Mouse (Mus musculus) thymus, adult 18-20 months (tissue): ENCODE results near the gene Cpeb1.
"Not testable (repeated sequence)": the region's sequence is repeated elsewhere in the genome, so short reads cannot be mapped to it uniquely, and the experiment has no call there.

ENCODE experiments used
- DNase-seq, 2 experiments: peaks; one replicate each; pipeline ENCODE4 v3.0.0; 2022; ENCODE audit warnings: mixed read lengths in 2 of 2

Gene Cpeb1

DNA sequence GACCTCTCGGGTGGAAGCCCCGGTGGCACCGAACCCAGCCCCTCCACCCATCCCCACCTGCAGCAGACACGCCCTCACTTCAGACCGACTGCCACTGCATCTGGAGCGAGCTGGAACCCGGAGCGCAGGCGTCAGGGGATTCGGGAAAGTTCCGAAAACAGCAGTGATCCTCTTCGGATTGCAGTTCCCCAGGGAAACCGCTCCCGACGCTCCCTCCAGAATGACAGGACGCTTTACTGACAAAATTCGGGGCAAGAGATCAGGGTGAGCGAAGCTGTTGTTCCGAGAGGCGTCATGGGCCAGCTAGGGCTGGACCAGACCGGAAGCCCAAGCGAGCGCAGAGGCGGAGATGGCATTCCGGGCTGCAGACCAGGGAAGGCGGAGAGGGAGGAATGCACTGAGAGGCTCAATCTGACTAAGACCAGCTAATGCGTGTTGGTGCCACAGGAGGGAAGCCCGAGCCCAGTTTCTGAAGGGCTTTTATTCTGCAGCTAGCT lies at the start of gene Cpeb1:
Gene Cpeb1 (minus strand): TSS at position 311 of the 497 bp plus-strand sequence.
- DNase-seq, result no peak

DNA sequence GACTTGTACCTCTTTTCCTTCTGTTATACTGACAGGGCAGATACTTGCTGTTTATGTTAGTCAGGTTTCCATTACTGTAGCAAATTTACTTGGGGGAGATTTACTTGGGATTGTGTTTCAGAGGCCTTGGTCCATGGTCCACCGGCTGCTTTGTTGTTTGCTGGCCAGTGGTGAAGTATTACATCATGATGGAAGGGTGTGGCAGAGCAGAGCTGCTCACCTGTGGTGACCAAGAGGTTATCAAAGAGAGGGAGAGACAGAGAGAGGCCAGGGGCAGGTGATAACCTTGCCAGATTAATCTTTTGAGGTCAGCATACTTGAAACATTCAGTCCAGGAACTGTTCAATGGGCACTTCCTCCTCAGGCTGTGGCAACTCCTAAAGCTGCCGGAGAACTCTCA lies 45.8 kb upstream of the Cpeb1 start:
- no peak for DNase-seq

DNA sequence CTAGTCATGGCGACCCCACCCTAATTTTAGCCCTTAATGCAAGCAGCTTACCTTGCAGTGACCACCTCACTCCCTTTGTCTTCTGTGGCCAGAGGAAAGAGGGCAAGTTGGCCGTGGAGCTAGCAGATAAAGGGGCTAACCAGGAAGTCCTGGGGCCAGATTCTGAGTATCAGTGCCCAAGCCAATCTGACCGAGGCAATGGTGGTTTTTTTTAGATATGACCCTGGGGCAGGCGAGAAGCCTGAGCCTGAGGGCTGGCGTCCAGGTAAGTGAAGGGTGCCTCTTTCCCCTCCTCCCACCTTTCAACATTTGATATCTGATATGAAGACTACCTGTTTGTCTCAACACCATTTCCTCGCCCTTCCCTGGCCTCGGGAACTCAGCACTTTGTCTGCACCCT lies 42.9 kb upstream of the Cpeb1 start, which contains the start of gene BC048679:
Gene BC048679 (minus strand): TSS at position 101 of the 400 bp plus-strand sequence.
- DNase-seq, result no peak

DNA sequence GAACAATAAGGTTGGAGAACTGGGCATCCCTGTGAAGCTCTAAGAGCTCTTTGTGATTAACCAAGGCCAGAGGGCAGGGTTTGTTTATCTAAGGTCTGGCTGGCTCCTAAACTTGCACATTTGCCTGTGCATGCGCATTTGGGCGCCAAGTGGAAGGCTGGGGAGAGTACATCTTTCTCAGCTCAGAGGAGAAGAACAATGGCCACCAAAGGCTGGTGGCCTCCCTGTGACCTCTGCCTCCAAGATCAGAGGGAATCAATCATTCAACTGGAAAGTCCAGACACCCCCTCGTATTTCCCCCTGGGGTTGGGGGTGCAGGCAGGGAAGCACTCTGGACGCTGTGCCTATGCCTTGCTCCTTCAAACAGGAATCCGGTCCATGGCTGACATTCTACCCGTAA lies 41.9 kb upstream of the Cpeb1 start:
- no peak for DNase-seq

DNA sequence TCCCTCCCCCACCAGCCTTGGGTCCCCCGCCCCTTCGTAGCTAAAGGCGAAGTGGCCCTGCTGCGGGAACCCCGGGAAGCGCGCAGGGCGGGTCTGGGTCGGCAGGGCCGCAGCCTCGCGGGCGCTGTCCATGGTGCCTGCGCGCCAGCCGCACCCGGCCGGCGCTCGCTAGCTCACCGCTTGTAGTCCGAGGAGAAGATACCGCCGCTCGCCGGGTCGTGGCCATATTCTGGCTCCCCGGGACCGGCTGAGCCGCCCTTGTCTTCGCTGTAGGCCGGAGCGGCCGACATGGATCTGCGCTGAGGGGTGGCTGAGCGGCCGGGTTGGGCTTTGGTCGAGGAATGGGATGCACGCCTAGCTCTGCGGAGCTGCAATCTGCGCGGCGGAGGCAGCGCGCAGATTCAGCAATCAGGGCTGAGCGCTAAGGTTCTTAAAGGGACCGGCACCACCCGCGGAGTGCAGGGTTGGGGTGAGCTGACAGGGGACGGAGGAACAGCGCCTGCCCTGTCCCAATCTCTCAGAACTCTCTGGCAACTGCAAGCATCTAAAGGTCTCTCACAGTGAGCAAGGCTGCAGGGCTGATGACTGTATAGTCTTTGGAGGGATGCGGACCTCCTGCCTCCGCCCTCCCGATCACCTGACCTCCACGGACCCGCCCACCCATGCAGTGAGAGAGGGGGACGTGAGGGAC lies 38.2 kb upstream of the Cpeb1 start, which contains the start of gene Ap3b2:
Gene Ap3b2 (minus strand): TSS at position 595 of the 691 bp plus-strand sequence.
- peak in 1 of 2 experiments; percentile 13 for DNase-seq

DNA sequence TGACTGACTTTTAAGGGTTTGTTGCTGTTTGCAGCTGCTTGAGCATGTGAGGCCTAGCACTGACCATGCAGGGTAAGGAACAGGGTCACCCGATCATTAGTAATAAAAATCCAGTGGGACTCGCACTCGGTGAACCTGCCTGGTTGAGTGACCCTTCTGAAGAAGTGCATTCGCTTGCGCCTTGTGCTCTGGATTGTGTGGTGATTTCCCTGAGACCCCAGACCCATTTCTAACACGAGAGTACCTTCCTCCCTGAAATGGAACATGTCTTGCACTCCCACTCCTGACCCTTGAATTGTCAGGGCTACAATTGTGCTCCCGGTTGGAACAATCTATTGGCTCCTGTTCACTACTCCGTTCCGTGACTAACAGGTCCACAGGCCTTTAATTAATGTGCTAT lies 37.4 kb upstream of the Cpeb1 start:
- no peak for DNase-seq

DNA sequence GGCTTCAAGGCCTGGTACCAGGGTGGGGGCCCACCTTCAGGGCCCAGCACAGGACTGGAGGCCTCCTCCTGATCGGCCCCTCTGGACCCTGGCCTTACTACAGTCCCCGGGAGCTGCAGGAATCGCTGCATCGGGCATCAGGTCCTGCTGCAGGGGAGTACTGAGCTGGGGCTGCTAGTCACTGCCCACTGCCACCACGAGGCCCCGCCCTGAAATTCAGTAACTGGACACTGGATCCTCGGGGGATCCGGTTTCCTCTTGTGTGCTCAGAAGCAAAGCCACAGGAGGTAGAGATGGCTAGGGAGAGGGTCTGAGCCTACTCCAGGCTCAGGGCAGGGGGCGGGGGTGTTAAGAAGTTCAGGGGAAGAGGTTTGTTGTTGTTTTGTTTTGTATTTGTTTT lies 34.4 kb upstream of the Cpeb1 start:
- DNase-seq, result no peak

DNA sequence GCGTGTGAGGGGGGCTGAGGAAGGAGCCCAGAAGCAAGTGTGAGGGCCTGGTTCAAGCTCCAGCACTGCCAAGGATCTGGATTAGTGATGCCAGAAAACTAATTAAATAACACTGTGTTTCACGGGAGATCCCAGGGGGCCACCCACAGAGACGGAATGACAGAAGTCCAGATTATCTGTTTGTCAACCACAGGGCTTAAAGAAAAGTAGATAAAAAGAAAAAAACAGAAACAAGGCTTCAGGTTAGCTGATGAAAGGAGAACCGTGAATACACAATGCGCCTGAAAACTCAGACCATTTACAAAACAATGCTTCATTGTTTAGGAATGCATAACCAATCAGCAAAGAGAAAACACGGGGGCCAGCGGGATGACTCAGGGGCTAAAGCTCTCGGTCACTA lies 25.5 kb upstream of the Cpeb1 start:
- DNase-seq, result no peak

DNA sequence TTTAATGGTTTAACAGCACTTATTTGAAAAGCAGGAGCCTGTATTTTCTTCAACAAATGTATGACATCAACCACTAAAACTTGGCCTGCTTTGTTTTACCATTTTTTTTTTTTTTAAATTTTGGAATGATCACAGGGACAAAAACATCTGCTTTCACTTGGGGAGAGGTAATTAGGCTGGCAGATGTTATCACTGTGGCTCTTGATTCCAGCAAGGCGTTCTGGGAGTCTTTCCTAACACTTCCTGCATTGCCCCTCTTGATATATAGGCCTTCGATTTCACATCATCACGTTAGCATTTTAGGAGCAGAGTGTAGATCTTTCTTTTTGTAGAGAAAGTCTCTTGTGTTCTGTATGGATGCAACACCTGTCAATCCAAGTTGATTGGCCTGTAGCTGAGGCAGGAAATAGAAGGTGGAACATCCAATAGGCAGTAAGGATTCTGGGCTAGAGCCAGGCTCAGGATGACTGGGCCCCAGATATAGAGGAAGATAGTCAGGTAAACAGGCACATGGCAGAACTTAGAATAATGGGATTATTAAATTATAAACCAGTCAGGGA lies 24.3 kb upstream of the Cpeb1 start:
- no peak for DNase-seq

DNA sequence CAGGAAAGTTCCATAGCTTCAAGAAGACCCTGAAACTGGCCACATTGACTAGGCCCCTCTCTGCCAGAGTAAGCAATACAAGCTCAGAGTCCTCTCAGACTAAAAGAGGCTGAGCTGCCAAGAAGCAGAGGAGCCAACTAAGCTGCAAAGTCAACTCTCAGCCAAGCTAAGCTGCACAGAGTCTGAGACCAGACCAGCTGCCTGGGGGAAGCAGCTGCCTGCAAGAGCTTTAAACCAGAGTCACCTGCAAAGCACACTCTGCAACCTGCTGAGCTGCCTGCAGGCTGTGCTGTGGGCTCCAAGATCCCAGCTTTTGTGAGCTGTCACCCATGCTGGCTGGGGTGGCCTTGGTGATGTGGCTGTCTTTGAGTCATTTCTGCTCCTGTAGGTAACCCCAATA lies 23.0 kb upstream of the Cpeb1 start:
- DNase-seq, result not testable (repeated sequence)

DNA sequence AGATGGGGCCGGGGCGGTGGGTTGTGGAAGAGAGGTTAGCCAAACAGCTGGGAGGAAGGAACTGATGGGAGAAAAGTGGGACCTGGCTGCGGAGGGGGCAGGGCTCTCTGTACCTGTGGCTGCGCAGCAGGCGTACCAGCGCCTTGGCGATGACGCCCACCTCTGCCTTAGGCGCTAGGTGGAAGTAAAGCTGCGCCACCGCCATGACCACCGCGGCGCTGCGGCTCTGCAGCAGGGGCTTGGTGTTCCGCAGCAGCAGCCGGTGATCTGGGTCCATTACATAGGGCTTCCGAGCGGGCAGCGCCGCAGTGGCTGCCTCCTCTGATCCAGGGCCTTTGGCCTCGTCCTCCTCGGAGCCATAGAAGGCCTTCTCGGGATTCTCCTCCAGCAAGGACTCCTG lies 21.6 kb upstream of the Cpeb1 start:
- no peak for DNase-seq

DNA sequence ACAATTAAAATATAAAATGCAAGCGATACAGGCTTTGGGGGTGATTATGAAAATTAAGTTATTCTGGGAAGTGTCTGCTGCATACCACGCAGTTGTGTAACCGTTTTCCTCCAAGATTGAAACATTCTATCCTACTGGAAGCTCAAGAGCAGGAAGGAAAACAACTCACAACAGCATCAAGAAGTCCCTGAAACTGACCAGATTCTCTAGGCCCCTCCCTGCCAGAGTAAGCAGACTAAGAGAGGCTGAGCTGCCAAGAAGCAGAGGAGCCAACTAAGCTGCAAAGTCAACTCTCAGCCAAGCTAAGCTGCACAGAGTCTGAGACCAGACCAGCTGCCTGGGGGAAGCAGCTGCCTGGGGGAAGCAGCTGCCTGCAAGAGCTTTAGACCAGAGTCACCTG lies 20.0 kb upstream of the Cpeb1 start:
- DNase-seq, result no peak

DNA sequence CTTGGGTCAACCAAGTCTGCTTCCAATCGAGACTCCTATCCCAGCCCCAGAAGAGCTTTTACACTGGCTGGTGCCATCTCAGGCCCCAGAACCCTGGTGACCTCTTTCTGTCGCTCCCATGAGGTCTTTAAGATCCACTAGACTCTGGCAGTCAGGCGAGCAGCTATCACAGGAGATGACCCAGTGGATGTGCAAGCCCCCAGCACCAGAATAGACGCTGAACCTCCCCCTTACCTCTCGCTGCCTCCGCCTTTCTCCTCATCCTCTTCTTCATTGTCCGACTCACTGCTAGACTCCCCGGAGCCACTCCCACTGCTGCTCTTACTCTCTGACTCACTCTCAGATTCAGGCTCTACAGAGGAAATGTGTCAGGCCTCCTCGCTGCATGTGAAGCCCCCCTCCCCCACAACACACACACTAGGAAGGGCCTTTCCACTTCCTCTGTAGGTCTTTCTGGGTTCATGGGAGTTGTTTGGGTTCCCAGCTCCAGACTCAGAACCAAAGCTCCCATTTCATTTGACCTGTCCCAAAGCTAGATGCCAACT lies 9.7 kb upstream of the Cpeb1 start:
- DNase-seq, result no peak

DNA sequence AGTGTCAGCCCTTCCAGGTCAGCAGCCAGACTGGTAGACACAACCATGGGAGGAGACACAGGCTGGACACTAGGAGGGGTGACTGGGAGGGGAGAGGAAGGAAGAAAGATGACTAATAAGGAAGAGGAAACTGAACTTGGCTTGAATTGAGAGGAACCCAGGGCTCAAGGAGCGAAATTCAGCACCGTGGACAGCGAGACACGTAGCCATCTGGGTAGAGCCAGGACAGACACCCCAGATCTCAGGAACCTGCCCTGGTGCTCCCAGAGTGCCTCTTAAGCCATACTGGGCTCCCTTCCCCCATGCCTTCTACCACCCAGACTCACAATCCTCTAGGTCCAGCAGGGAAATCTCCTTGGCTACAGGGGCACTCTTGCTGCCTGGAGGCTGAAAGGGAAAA lies 8.9 kb upstream of the Cpeb1 start:
- no peak for DNase-seq

DNA sequence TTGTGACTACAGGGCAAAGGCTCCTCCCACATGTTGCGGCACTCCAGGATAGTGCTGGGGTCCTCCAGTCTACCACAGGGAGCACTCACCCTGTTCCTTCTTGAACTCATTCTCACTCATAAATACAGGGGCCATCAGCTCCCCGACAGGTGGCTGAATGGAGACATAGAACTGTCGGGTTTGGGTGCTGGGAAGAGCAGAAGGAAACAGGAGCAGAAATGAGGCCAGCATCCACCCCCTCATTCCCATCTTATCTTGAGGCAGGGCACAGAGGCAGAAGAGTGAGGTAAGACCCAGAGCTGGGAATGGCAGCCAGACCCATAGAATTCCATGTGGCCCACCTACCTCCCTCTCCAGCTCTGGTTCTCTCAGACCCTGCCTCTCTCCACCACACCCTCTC lies 7.5 kb upstream of the Cpeb1 start:
- DNase-seq, result no peak

DNA sequence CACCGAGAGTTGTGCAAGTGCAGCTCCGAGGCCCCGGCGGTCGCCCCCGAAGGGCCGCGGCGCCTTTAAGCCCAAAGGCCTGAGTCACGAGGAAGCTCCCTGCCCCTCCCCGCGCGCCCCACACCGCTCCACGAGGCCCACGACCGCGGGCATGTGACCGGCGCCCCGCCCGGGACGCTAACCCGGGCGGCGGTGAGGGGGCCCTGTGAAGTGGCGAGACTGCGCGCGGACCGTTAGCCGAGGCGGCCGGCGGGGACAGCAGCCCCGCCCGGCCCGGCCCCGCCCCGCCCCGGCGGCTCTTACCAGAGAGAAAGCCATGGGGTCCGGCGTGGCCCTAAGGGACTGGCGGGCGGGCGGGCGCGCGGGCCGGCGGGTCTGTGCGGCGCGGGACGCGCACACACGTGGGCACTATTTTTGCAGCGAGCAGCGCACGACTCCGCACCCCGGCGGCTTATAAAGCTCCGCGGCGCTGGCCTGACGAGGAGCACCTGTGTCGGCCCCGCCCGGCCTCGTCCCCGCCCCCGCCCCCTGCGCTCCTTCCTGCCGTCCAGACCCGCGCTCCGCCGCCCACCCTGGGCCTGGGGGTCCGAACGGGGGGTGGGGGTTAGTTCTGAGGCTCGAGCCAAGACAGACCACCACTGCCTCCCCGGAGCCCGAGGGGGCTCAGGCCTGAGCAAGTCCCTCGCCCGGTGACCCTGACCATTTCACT lies 780 bp downstream of the Cpeb1 start:
- DNase-seq, result no peak

DNA sequence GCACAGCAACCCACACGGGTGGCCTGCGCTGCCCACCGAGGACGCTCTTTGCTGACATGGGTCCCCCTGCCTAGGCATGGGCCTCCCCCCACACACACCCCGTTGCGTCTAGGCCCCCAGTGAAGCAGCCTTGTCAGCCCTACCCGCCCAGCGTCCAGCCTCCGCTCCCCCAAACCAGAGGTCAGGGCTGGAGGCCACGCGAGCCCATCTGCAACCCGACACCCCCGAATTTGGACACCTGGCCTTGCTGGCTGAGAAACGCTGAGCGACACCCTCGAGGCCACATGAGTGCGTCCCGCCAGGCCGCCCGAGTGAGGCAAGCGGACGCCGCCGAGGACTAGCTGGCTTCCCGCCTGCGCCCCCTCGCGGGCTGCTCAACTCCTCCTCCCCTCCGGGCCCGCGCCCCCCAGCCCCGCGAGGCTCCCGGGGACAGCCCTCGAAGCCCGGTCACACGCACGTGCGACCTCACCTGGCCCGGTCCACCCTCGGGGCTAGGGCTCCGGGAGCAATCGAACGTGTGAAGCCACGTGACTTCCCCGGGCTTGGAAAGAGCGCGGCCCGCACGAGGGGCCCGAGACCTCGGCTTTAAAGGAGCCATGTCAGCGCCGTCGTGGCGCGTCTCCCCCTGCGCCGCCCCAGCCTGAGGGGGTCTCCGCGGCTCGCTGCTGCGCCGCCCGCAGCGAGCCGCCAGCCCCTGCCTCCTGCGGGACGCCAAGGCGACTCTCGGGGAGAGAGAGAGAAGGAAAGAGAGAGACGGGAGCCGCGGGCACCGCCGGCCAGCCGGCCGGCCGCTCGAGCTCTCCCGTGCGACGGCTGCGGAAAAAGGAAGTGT lies 1.6 kb downstream of the Cpeb1 start:
- DNase-seq, result no peak

DNA sequence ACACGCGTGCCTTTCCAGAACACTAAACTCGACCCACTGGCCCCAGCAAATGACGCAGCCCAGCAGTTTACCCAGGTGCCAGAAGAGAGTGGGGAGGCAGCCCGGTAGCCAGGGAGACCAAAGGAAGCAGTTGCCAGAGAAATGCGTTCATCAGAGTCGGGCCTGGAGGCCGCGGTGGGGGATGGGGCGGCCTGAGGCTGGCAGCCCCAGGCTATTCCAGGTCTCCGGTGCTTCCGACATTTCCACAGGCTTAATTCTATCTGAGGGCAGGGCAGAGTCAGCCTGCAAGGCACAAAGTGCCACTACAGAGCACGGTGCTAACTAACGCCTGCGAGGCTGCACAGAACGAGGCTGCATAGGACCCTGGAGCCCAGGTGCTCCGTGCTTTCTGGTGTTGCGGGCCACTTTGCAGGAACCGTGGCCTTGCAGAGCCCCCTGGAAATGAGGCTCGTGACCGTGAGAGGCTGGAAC lies 2.3 kb downstream of the Cpeb1 start:
- no peak for DNase-seq

DNA sequence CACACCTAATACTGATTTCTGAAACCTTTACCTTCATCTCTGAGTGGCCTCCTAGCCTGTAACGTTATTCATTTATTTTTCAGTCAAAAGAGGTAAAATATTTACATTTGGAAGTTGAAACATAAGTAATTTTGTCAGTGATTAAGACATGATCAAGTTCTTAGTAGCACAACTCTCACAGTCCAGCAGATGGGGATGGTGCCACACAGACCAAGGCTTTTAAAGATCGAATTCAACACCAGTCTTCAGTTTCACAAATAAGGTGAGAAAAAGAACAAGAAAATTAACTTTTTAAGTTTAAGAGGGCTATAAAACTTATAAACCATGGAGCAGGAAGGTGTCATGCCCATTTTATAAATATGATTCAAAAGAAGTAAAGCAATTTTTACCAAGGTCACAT lies 56.3 kb downstream of the Cpeb1 start:
- no peak for DNase-seq

DNA sequence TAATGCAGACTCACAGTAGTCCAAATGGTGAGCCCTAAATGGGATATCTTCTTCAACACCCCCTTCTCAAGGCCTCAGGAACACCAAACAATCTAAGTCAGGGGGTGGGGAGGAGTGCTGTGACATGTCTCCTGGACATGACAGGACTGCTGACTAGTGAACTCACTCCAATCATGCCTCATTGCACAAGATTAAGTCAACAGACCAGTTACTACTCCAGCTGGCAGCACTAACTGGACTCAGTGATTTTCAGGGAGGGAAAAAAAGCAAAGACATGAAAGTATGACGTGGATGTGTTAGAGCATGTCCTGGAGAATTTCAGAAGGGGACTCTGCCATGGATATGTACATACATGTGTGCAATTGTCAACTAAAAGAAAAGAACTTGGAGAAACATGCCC lies 75.9 kb downstream of the Cpeb1 start:
- DNase-seq, result no peak

DNA sequence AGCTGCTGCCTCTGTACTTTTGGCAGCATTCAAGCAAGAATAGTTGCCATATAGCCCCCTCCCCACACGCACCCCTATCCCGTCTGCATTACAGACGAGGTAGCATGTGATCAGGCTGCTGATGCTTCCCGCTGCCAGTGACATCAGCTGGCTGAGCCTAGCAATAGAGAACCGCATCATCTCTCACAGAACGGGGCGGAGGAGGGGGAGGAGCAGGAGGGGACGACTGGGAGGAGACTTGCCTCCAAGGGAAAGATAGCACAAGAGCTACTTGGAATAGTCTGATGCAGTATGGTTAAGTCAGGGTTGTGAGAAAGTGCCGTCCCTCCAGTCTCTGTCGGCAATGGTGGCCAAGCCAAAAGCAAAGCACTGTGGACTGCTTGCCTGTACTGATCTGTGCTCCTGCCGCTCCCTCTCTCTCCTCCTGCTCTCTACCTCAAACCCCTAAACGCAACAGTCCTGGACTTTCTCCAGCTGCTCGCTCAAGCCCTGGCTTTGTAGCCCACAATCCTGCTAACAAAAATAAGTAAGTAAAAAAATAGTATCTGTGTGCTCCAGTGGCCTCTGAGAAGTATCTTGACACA lies 82.8 kb downstream of the Cpeb1 start:
- no peak for DNase-seq

DNA sequence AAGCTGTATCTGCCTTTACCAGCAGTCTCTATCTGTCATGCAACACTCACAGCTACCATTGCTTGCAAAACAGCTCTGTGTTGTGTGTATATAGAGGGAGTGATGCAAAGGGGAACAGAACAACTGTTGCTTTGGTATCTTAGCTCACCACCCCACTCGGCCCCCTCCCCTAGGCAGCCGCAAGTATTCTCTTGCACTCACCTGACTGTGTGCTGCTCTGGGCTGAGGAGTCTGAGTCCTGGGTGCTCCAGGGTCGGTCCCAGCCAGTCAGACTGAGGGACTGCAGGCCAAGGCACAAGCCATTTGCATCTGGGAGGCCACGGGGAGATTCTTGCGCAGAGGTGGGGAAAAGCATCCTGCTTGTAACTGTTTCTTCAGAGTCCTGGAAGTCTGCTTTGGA lies 83.5 kb downstream of the Cpeb1 start:
- no peak for DNase-seq
